Mouse (Mus musculus) C2C12 (cell line): ENCODE data around the gene 1700001O22Rik.

Source experiments
- CTCF ChIP-seq: IDR thresholded peaks from one replicate; pipeline ENCODE4 v1.5.1; 2011; ENCODE audit not compliant: control insufficient read depth, insufficient read depth, insufficient read length
- USF1 ChIP-seq: IDR thresholded peaks from one replicate; pipeline ENCODE4 v1.6.1; 2011; ENCODE audit warnings: low read depth, mild to moderate bottlenecking, control low read depth, moderate library complexity

GRCm38 (mm10) chr2:30796382-30796781 is 7.1 kb downstream of the 1700001O22Rik start:
- no peak for TF ChIP-seq CTCF
- no peak for TF ChIP-seq USF1
